ENCODE assay signal across 20 mouse cellular contexts in genomic region chr11:36305348-36305950, GRCm38 (mm10).
"Had no signal": no experiment of that assay in that cellular context is flagged by ENCODE, and none has a peak within 500 bp of the region (broad histone marks: within the 10 kb centered on the region; RNA-seq: fewer than 3 reads in every experiment).

No protein-coding gene starts in this region.

- H3K36me3 ChIP-seq: limb, embryonic 13.5 days; liver, embryonic 12.5 days; liver, embryonic 15.5 days; lung, embryonic 15.5 days; midbrain, embryonic 10.5 days; neural tube, embryonic 13.5 days had no signal

- H3K27me3 ChIP-seq: limb, embryonic 13.5 days; liver, embryonic 12.5 days; liver, embryonic 15.5 days; lung, embryonic 15.5 days; megakaryocyte, embryonic 14.5 days; neural tube, embryonic 13.5 days had no signal

- ATAC-seq: liver, embryonic 12.5 days had no signal

- H3K9ac ChIP-seq: limb, embryonic 13.5 days; liver, embryonic 12.5 days; liver, embryonic 15.5 days; lung, embryonic 15.5 days; neural tube, embryonic 13.5 days had no signal

- H3K4me2 ChIP-seq: limb, embryonic 13.5 days; liver, embryonic 12.5 days; liver, embryonic 15.5 days; lung, embryonic 15.5 days; neural tube, embryonic 13.5 days had no signal

- H3K4me1 ChIP-seq: liver, embryonic 12.5 days; liver, embryonic 15.5 days; lung, embryonic 15.5 days; megakaryocyte, embryonic 14.5 days had no signal

- H3K27ac ChIP-seq: kidney, postnatal 0 days; limb, embryonic 13.5 days; liver, embryonic 12.5 days; liver, embryonic 15.5 days; lung, embryonic 15.5 days; midbrain, embryonic 10.5 days; neural tube, embryonic 13.5 days had no signal

- DNase-seq: kidney, adult 18-20 months; kidney, adult 9 months; kidney, postnatal 36 days; left cerebral cortex, postnatal 4 days; liver; lung, adult 18-20 months; lung, postnatal 10 days; lung, postnatal 36 days; midbrain, embryonic 14.5 days; thymus, adult 18-20 months; thymus, postnatal 36 days had no signal

- H3K4me3 ChIP-seq: limb, embryonic 13.5 days; liver, embryonic 12.5 days; liver, embryonic 15.5 days; lung, embryonic 15.5 days; megakaryocyte, embryonic 14.5 days; midbrain, embryonic 10.5 days; myocyte; neural tube, embryonic 13.5 days had no signal

- H3K9me3 ChIP-seq: limb, embryonic 13.5 days; liver, embryonic 12.5 days; liver, embryonic 15.5 days; lung, embryonic 15.5 days; midbrain, embryonic 10.5 days; neural tube, embryonic 13.5 days had no signal
